Mouse (Mus musculus): Measurements from ENCODE around the gene Nek2. TPM values are rescaled to one million over a fixed set of nuclear protein-coding genes. Genes with fewer than 3 reads are reported as not detected.
A peak's percentile ranks its signal among the peaks of the same experiment; 100 is the strongest.

Nek2 gene
- polyA plus RNA-seq, 1 experiment from 2014 or later = 14.7 TPM

DNA sequence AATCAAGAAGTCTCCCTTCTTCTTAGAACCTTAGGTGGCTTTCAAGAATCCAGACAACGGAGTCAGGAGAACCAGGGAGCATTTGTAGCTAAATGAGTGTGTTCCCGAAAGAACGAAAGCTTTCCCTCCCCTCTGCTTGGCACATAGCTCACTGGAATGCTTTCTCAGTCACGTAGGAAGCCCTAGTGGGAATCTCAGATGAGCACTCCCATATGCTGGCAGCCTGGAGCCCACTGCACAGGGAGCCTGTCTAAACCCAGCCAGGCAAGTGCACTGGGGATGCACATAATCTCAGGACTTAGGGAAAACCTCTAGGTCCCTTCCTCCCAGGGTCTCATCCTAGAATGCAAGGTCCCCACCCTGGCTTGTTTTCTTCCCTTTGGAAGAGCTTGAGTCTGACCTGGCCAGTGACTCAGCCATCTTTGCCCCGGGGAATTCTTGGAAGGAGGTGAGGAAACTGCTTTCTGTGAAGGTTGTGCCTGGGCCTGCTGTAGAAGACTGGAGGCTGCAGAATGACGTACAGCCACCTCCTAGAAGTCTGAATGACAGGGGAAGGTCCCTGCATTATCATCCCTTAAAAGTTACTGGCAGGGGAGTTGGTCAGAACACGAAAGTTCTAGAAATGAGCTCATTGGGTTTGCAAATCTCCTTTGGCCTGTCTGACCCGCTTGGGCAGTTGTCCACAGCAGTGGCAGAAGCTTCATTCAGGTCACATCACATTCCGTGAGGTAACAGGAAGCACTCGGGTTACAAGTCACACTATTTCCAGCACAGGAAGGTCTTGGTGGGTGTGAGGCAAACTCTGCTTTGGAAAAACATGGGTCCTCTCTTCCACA, 18.2 kb upstream of the Nek2 start:
- Histone ChIP-seq H3K4me2 (ENCODE audit: low read depth, low read length) (no peak overlapping the region), H3K9me3 (ENCODE audit: low read length) (no peaks in the 10 kb centered on the region), H3K27me3 (ENCODE audit: insufficient read depth, low read length) (no peaks in the 10 kb centered on the region), H3K9ac (replicated peaks) (no peak overlapping the region), H3K36me3 (replicated peaks; ENCODE audit: insufficient read depth, low read length) (no peaks in the 10 kb centered on the region), H3K4me1 (ENCODE audit: insufficient read depth) (no peaks in the 10 kb centered on the region), H3K4me3 (ENCODE audit: low read depth, low read length) (no peak overlapping the region), H3K27ac (ENCODE audit: low read depth) (no peak overlapping the region)
- TF ChIP-seq EP300 (IDR thresholded peaks at IDR 0.05; ENCODE audit: low read depth) (no peak), CTCF (IDR thresholded peaks at IDR 0.05; ENCODE audit: low read depth) (no peak)
- WGBS (ENCODE audit: insufficient replicate concordance) = 64% methylated on average over 10 of the region's 10 CpGs
- DNase-seq (no peak), ATAC-seq (no peak)

DNA sequence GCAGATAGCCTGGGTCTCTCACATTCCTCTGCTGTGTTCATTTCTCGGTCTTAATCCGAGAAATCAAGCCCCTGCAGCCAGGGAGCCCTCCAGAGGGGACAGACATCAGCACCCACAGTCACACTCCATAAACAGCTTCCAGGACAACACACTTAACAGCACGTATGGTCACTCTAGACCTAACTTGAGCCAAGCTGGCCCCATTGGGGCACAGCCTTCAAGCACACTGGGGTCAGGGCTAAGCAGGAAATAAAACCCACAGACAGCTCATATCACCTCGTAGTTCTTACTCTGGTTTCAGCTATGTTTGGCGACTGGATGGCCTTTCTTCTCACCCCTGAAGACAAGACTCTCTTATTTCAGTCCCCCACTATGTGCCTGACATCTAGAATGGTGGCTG, 16.5 kb upstream of the Nek2 start:
- Histone ChIP-seq H3K27me3 (ENCODE audit: insufficient read depth, low read length) (no peaks in the 10 kb centered on the region), H3K4me3 (ENCODE audit: low read depth, low read length) (no peak overlapping the region), H3K9ac (replicated peaks) (no peak overlapping the region), H3K9me3 (ENCODE audit: low read length) (no peaks in the 10 kb centered on the region), H3K4me1 (ENCODE audit: insufficient read depth) (no peaks in the 10 kb centered on the region), H3K4me2 (ENCODE audit: low read depth, low read length) (no peak overlapping the region), H3K27ac (ENCODE audit: low read depth) (no peak overlapping the region), H3K36me3 (replicated peaks; ENCODE audit: insufficient read depth, low read length) (no peaks in the 10 kb centered on the region)
- no peak for ATAC-seq
- DNase-seq = no peak
- WGBS (ENCODE audit: insufficient replicate concordance) = 44% methylated on average over 5 of the region's 5 CpGs
- TF ChIP-seq CTCF (IDR thresholded peaks at IDR 0.05; ENCODE audit: low read depth) = no peak
- TF ChIP-seq EP300 (IDR thresholded peaks at IDR 0.05; ENCODE audit: low read depth) = no peak

GRCm38 (mm10) chr1:191805788-191806187, 15.5 kb upstream of the Nek2 start:
- 68% methylated on average over 6 of the region's 6 CpGs for WGBS (ENCODE audit: insufficient replicate concordance)
- H3K9ac ChIP-seq (replicated peaks) = no peak overlapping the region
- DNase-seq (no peak), ATAC-seq (no peak)
- H3K27me3 ChIP-seq (ENCODE audit: insufficient read depth, low read length) = no peaks in the 10 kb centered on the region
- H3K27ac ChIP-seq (ENCODE audit: low read depth) = no peak overlapping the region
- H3K4me2 ChIP-seq (ENCODE audit: low read depth, low read length) = no peak overlapping the region
- no peaks in the 10 kb centered on the region for H3K9me3 ChIP-seq (ENCODE audit: low read length)
- no peak for TF ChIP-seq CTCF (IDR thresholded peaks at IDR 0.05; ENCODE audit: low read depth)
- TF ChIP-seq EP300 (IDR thresholded peaks at IDR 0.05; ENCODE audit: low read depth) = no peak
- no peaks in the 10 kb centered on the region for H3K36me3 ChIP-seq (replicated peaks; ENCODE audit: insufficient read depth, low read length)
- H3K4me3 ChIP-seq (ENCODE audit: low read depth, low read length) = no peak overlapping the region
- no peaks in the 10 kb centered on the region for H3K4me1 ChIP-seq (ENCODE audit: insufficient read depth)

GRCm38 (mm10) chr1:191806740-191807139, 14.5 kb upstream of the Nek2 start:
- Histone ChIP-seq H3K4me1 (ENCODE audit: insufficient read depth) (no peaks in the 10 kb centered on the region), H3K36me3 (replicated peaks; ENCODE audit: insufficient read depth, low read length) (no peaks in the 10 kb centered on the region), H3K9me3 (ENCODE audit: low read length) (no peaks in the 10 kb centered on the region), H3K27ac (ENCODE audit: low read depth) (no peak overlapping the region), H3K4me2 (ENCODE audit: low read depth, low read length) (no peak overlapping the region), H3K4me3 (ENCODE audit: low read depth, low read length) (no peak overlapping the region), H3K9ac (replicated peaks) (no peak overlapping the region), H3K27me3 (ENCODE audit: insufficient read depth, low read length) (no peaks in the 10 kb centered on the region)
- WGBS (ENCODE audit: insufficient replicate concordance) = 87% methylated on average over 4 of the region's 4 CpGs
- ATAC-seq = no peak
- DNase-seq = no peak
- TF ChIP-seq EP300 (IDR thresholded peaks at IDR 0.05; ENCODE audit: low read depth) (no peak), CTCF (IDR thresholded peaks at IDR 0.05; ENCODE audit: low read depth) (peak; percentile 39)

GRCm38 (mm10) chr1:191807979-191808378, 13.3 kb upstream of the Nek2 start:
- TF ChIP-seq EP300 (IDR thresholded peaks at IDR 0.05; ENCODE audit: low read depth) = no peak
- TF ChIP-seq CTCF (IDR thresholded peaks at IDR 0.05; ENCODE audit: low read depth) = no peak
- Histone ChIP-seq H3K9me3 (ENCODE audit: low read length) (no peaks in the 10 kb centered on the region), H3K27ac (ENCODE audit: low read depth) (no peak overlapping the region), H3K4me3 (ENCODE audit: low read depth, low read length) (no peak overlapping the region), H3K9ac (replicated peaks) (no peak overlapping the region), H3K36me3 (replicated peaks; ENCODE audit: insufficient read depth, low read length) (no peaks in the 10 kb centered on the region), H3K27me3 (ENCODE audit: insufficient read depth, low read length) (no peaks in the 10 kb centered on the region), H3K4me2 (ENCODE audit: low read depth, low read length) (no peak overlapping the region), H3K4me1 (ENCODE audit: insufficient read depth) (0 out of 2 replicates have a peak, but pooled peaks cover under 1% of the 10 kb centered on the region)
- ATAC-seq (no peak), DNase-seq (no peak)
- WGBS (ENCODE audit: insufficient replicate concordance) = 71% methylated on average over 7 of the region's 7 CpGs

- ATAC-seq (no peak), DNase-seq (no peak)
- WGBS (ENCODE audit: insufficient replicate concordance) = 77% methylated on average over 12 of the region's 12 CpGs
- Histone ChIP-seq H3K4me2 (ENCODE audit: low read depth, low read length) (no peak overlapping the region), H3K36me3 (replicated peaks; ENCODE audit: insufficient read depth, low read length) (no peaks in the 10 kb centered on the region), H3K27me3 (ENCODE audit: insufficient read depth, low read length) (no peaks in the 10 kb centered on the region), H3K9me3 (ENCODE audit: low read length) (no peaks in the 10 kb centered on the region), H3K9ac (replicated peaks) (no peak overlapping the region), H3K4me3 (ENCODE audit: low read depth, low read length) (no peak overlapping the region), H3K4me1 (ENCODE audit: insufficient read depth) (0 out of 2 replicates have a peak, but pooled peaks cover 2% of the 10 kb centered on the region), H3K27ac (ENCODE audit: low read depth) (no peak overlapping the region)
- TF ChIP-seq EP300 (IDR thresholded peaks at IDR 0.05; ENCODE audit: low read depth) = no peak
- TF ChIP-seq CTCF (IDR thresholded peaks at IDR 0.05; ENCODE audit: low read depth) = no peak
Observed at GRCm38 (mm10) chr1:191808688-191809223, 12.5 kb upstream of the Nek2 start.
